Comparison of ENCODE assay signal across 9 mouse cellular contexts in the genomic region with DNA sequence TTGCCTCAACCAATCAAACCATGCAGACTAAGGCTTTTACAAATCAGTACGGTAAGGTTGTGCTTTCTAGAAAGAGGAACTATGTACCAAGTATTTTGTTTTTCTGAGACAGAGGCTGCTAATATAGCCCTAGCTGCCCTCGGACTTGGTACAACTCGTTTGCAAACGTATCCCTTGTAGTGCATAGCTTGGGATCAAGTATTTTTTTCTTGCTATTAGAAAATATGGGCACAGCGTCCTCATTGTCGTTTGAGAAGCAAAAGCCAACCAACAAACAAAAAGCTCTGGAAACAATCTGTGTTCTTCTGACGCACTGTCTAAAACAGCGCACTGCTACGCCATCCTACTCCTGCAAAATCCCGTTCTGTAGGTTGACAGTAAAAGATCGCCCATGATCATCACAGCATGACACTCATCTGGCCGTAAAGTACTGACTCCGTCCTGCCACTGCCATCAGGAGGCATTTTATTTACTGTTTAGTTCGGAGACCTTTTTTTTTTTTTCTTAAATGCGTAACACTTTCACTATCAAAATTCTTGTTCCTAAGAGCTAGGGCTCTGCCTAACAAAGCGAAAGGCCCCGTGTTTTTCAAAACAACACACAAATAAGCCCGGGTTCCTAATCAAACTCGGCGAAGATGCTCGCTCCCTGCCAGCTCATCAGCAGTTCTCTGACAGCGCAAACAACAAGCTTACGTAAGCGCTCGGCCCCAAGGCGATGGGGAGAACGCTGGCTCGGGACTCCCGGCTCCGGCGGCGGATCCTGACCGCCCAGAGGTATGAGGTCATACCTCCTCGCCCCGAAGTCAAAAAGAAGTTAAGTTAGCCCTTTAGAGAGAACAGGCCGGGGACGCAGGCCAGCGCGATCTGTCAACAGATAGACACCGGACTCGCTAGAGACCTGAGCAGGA. TPM values are rescaled to one million over a fixed set of nuclear protein-coding genes. Genes with fewer than 3 reads are reported as not detected.
A peak's percentile ranks its signal among the peaks of the same experiment; 100 is the strongest.
DNase-seq lines count a peak whose midpoint lies in the region; ATAC-seq lines count a peak whose summit lies in the region.
"Had no signal": no experiment of that assay in that cellular context is flagged by ENCODE, and none has a peak within 500 bp of the region (broad histone marks: within the 10 kb centered on the region; RNA-seq: fewer than 3 reads in every experiment).

No protein-coding gene starts in this region.

- peak overlapping the region; percentile 97 for H3K27ac ChIP-seq in forebrain, embryonic 10.5 days
- peak overlapping the region; percentile 98 for H3K27ac ChIP-seq in hindbrain, embryonic 10.5 days
- H3K27ac ChIP-seq in macrophage: peak overlapping the region; percentile 96
- H3K27ac ChIP-seq in stomach, embryonic 15.5 days: peak overlapping the region; percentile 95

- no peaks in the 10 kb centered on the region for H3K9me3 ChIP-seq in forebrain, embryonic 10.5 days
- H3K9me3 ChIP-seq in hindbrain, embryonic 10.5 days: no peaks in the 10 kb centered on the region
- H3K9me3 ChIP-seq in stomach, embryonic 15.5 days: no peaks in the 10 kb centered on the region

- peak overlapping the region; percentile 99 for H3K4me2 ChIP-seq in stomach, embryonic 15.5 days

- H3K4me1 ChIP-seq in forebrain, embryonic 10.5 days: peaks cover 37% of the 10 kb centered on the region
- peaks cover 37% of the 10 kb centered on the region for H3K4me1 ChIP-seq in hindbrain, embryonic 10.5 days (replicated peaks)
- H3K4me1 ChIP-seq in stomach, embryonic 15.5 days: peaks cover 27% of the 10 kb centered on the region

- H3K36me3 ChIP-seq in forebrain, embryonic 10.5 days (replicated peaks): peaks cover 59% of the 10 kb centered on the region
- H3K36me3 ChIP-seq in hindbrain, embryonic 10.5 days: peaks cover 60% of the 10 kb centered on the region
- H3K36me3 ChIP-seq in macrophage (ENCODE audit: inconsistent target): peaks cover 20% of the 10 kb centered on the region
- H3K36me3 ChIP-seq in stomach, embryonic 15.5 days: peaks cover 28% of the 10 kb centered on the region

- ATAC-seq in stomach, embryonic 15.5 days (ENCODE audit: insufficient read depth, low FRiP score, low read depth): peak; percentile 12; the same call in 1 of the 2 replicates

- peak overlapping the region; percentile 100 for H3K4me3 ChIP-seq in forebrain, embryonic 10.5 days
- peak overlapping the region; percentile 100 for H3K4me3 ChIP-seq in hindbrain, embryonic 10.5 days
- H3K4me3 ChIP-seq in macrophage (ENCODE audit: inconsistent target): peak overlapping the region; percentile 81
- peak overlapping the region; percentile 100 for H3K4me3 ChIP-seq in stomach, embryonic 15.5 days (replicated peaks)

- H3K9ac ChIP-seq in stomach, embryonic 15.5 days: peak overlapping the region; percentile 96

- no peaks in the 10 kb centered on the region for H3K27me3 ChIP-seq in forebrain, embryonic 10.5 days (ENCODE audit: poor library complexity, severe bottlenecking)
- H3K27me3 ChIP-seq in hindbrain, embryonic 10.5 days (ENCODE audit: insufficient read depth, poor library complexity, severe bottlenecking): no peaks in the 10 kb centered on the region
- H3K27me3 ChIP-seq in stomach, embryonic 15.5 days (replicated peaks): no peaks in the 10 kb centered on the region

- 23% methylated on average over 41 of the region's 41 CpGs for WGBS in forebrain, embryonic 10.5 days
- 21% methylated on average over 41 of the region's 41 CpGs for WGBS in hindbrain, embryonic 10.5 days
- WGBS in macrophage (ENCODE audit: missing documents): 9% methylated on average over 41 of the region's 41 CpGs
- WGBS in stomach, embryonic 15.5 days: 16% methylated on average over 41 of the region's 41 CpGs

- peak; percentile 42 to 46 for DNase-seq in left cerebral cortex, adult 18-20 months (ENCODE audit: low spot score in 2 of 2)
- DNase-seq in left cerebral cortex, adult 8-10 months (ENCODE audit: low spot score in 2 of 2): no peak
- DNase-seq in adrenal gland, adult 8-10 months: peak; percentile 59
- DNase-seq in forebrain, embryonic 10.5 days (ENCODE audit: extremely low spot score, low spot score): no peak
- DNase-seq in hindbrain, embryonic 10.5 days (ENCODE audit: low spot score): peak; percentile 18
- DNase-seq in layer of hippocampus, postnatal 25 days (ENCODE audit: extremely low spot score in 1 of 2, low spot score in 1 of 2): peak; percentile 45 to 53

- H3K79me2 ChIP-seq in macrophage (ENCODE audit: inconsistent target): peaks cover 70% of the 10 kb centered on the region

RNA-seq across cellular contexts. Expression of a gene that starts 0.8 kb away (rescaled TPM):
- 10 to 100 TPM; 36.4 to 37.0 TPM for total RNA-seq in left cerebral cortex, adult 18-20 months (2021)
- total RNA-seq in left cerebral cortex, adult 8-10 months (2022): 10 to 100 TPM; 33.4 to 47.7 (median 40.3) TPM
- 10 to 100 TPM; 25.8 to 44.4 (median 34.9) TPM for total RNA-seq in adrenal gland, adult 8-10 months (2022)
- 18.5 and 20.7 TPM in 2 replicates for polyA plus RNA-seq in forebrain, embryonic 10.5 days (2016; fragmentation: Nextera tagmentation; extraction: Ambion mirVana)
- 15.6 and 16.7 TPM in 2 replicates for polyA plus RNA-seq in hindbrain, embryonic 10.5 days (2016; fragmentation: Nextera tagmentation; extraction: Ambion mirVana)
- 10 to 100 TPM; 26.9 to 32.7 TPM for total RNA-seq in layer of hippocampus, postnatal 25 days (2021)
- total RNA-seq in macrophage (2018; cell fraction: chromatin; rRNA removed): 10 to 100 TPM; 11.8 to 43.9 (median 28.1) TPM
- 10 to 100 TPM; 21.9 to 37.2 (median 29.5) TPM for total RNA-seq in macrophage (2018; cell fraction: cytosol; rRNA removed)
- 10 to 100 TPM; 12.9 to 41.1 (median 23.5) TPM for total RNA-seq in macrophage (2018; cell fraction: nucleus; rRNA removed)
- 32.7 to 38.4 TPM (median 32.8 TPM) in 3 replicates for polyA plus RNA-seq in macrophage (2018)
- polyA plus RNA-seq in stomach, embryonic 15.5 days (2015; fragmentation: Nextera tagmentation; extraction: Ambion mirVana): 18.2 and 18.8 TPM in 2 replicates

RNA-seq across cellular contexts. Expression of a gene that starts 1.0 kb away (rescaled TPM):
- 10 to 100 TPM; 59.3 to 60.8 TPM for total RNA-seq in left cerebral cortex, adult 18-20 months (2021)
- 10 to 100 TPM; 44.0 to 64.1 (median 57.8) TPM for total RNA-seq in left cerebral cortex, adult 8-10 months (2022)
- total RNA-seq in adrenal gland, adult 8-10 months (2022): 100 to 1,000 TPM; 107 to 133 (median 132) TPM
- polyA plus RNA-seq in forebrain, embryonic 10.5 days (2016; fragmentation: Nextera tagmentation; extraction: Ambion mirVana): 70.9 and 77.6 TPM in 2 replicates
- 72.3 and 78.8 TPM in 2 replicates for polyA plus RNA-seq in hindbrain, embryonic 10.5 days (2016; fragmentation: Nextera tagmentation; extraction: Ambion mirVana)
- total RNA-seq in layer of hippocampus, postnatal 25 days (2021): 10 to 100 TPM; 68.7 to 71.0 TPM
- total RNA-seq in macrophage (2018; cell fraction: chromatin; rRNA removed): 100 to 1,000 TPM in 5 of 26 experiments, 10 to 100 TPM in 21; 33.3 to 123 (median 88.2) TPM
- total RNA-seq in macrophage (2018; cell fraction: cytosol; rRNA removed): 10 to 100 TPM; 10.4 to 88.0 (median 30.0) TPM
- 10 to 100 TPM; 24.3 to 82.5 (median 37.8) TPM for total RNA-seq in macrophage (2018; cell fraction: nucleus; rRNA removed)
- 43.7 to 208 TPM (median 85.6 TPM) in 3 replicates for polyA plus RNA-seq in macrophage (2018)
- polyA plus RNA-seq in stomach, embryonic 15.5 days (2015; fragmentation: Nextera tagmentation; extraction: Ambion mirVana): 98.6 and 101 TPM in 2 replicates

RNA-seq across cellular contexts. Expression of a gene that starts 1.1 kb away (rescaled TPM):
- total RNA-seq in left cerebral cortex, adult 18-20 months (2021): 10 to 100 TPM; 18.5 to 18.9 TPM
- total RNA-seq in left cerebral cortex, adult 8-10 months (2022): 10 to 100 TPM; 16.9 to 19.6 (median 19.2) TPM
- total RNA-seq in adrenal gland, adult 8-10 months (2022): 10 to 100 TPM; 16.2 to 18.6 (median 17.9) TPM
- polyA plus RNA-seq in forebrain, embryonic 10.5 days (2016; fragmentation: Nextera tagmentation; extraction: Ambion mirVana): 5.2 and 6.4 TPM in 2 replicates
- polyA plus RNA-seq in hindbrain, embryonic 10.5 days (2016; fragmentation: Nextera tagmentation; extraction: Ambion mirVana): 7.0 and 7.6 TPM in 2 replicates
- 10 to 100 TPM; 17.1 to 17.7 TPM for total RNA-seq in layer of hippocampus, postnatal 25 days (2021)
- 1 to 10 TPM; 1.6 to 9.7 (median 4.7) TPM for total RNA-seq in macrophage (2018; cell fraction: chromatin; rRNA removed)
- total RNA-seq in macrophage (2018; cell fraction: cytosol; rRNA removed): 10 to 100 TPM in 1 of 26 experiments, 1 to 10 TPM in 25; 3.8 to 10.0 (median 6.8) TPM
- 10 to 100 TPM in 4 of 26 experiments, 1 to 10 TPM in 22; 2.7 to 13.4 (median 6.3) TPM for total RNA-seq in macrophage (2018; cell fraction: nucleus; rRNA removed)
- 4.4 to 5.9 TPM (median 5.8 TPM) in 3 replicates for polyA plus RNA-seq in macrophage (2018)
- 7.1 and 8.1 TPM in 2 replicates for polyA plus RNA-seq in stomach, embryonic 15.5 days (2015; fragmentation: Nextera tagmentation; extraction: Ambion mirVana)

RNA-seq across cellular contexts. Expression of a gene that starts 22.5 kb away (rescaled TPM):
- 10 to 100 TPM; 73.0 to 78.9 TPM for total RNA-seq in left cerebral cortex, adult 18-20 months (2021)
- 10 to 100 TPM; 65.9 to 78.9 (median 72.1) TPM for total RNA-seq in left cerebral cortex, adult 8-10 months (2022)
- total RNA-seq in adrenal gland, adult 8-10 months (2022): 10 to 100 TPM; 49.1 to 73.9 (median 56.2) TPM
- 2.4 and 3.7 TPM in 2 replicates for polyA plus RNA-seq in forebrain, embryonic 10.5 days (2016; fragmentation: Nextera tagmentation; extraction: Ambion mirVana)
- polyA plus RNA-seq in hindbrain, embryonic 10.5 days (2016; fragmentation: Nextera tagmentation; extraction: Ambion mirVana): 2.3 and 2.7 TPM in 2 replicates
- total RNA-seq in layer of hippocampus, postnatal 25 days (2021): 100 to 1,000 TPM in 1 of 2 experiments, 10 to 100 TPM in 1; 78.3 to 102 TPM
- total RNA-seq in macrophage (2018; cell fraction: chromatin; rRNA removed): 10 to 100 TPM; 47.2 to 91.0 (median 71.6) TPM
- total RNA-seq in macrophage (2018; cell fraction: cytosol; rRNA removed): 10 to 100 TPM in 25 of 26 experiments, 1 to 10 TPM in 1; 9.1 to 30.8 (median 16.7) TPM
- 10 to 100 TPM; 48.5 to 79.2 (median 61.0) TPM for total RNA-seq in macrophage (2018; cell fraction: nucleus; rRNA removed)
- 4.2 to 6.7 TPM (median 4.5 TPM) in 3 replicates for polyA plus RNA-seq in macrophage (2018)
- 10.2 and 10.5 TPM in 2 replicates for polyA plus RNA-seq in stomach, embryonic 15.5 days (2015; fragmentation: Nextera tagmentation; extraction: Ambion mirVana)

RNA-seq across cellular contexts. Expression of a gene that starts 52.2 kb away (rescaled TPM):
- 10 to 100 TPM; 34.5 to 40.8 TPM for total RNA-seq in left cerebral cortex, adult 18-20 months (2021)
- 10 to 100 TPM; 20.9 to 27.9 (median 26.2) TPM for total RNA-seq in left cerebral cortex, adult 8-10 months (2022)
- total RNA-seq in adrenal gland, adult 8-10 months (2022): under 1 TPM in 1 of 4 experiments, not detected in 3; 0.08 TPM
- polyA plus RNA-seq in forebrain, embryonic 10.5 days (2016; fragmentation: Nextera tagmentation; extraction: Ambion mirVana): 2.6 and 2.7 TPM in 2 replicates
- 2.2 and 3.2 TPM in 2 replicates for polyA plus RNA-seq in hindbrain, embryonic 10.5 days (2016; fragmentation: Nextera tagmentation; extraction: Ambion mirVana)
- 10 to 100 TPM; 38.0 to 38.6 TPM for total RNA-seq in layer of hippocampus, postnatal 25 days (2021)
- total RNA-seq in macrophage (2018; cell fraction: chromatin; rRNA removed): not detected
- total RNA-seq in macrophage (2018; cell fraction: cytosol; rRNA removed): not detected
- not detected for total RNA-seq in macrophage (2018; cell fraction: nucleus; rRNA removed)
- polyA plus RNA-seq in macrophage (2018): not detected in 3 replicates
- polyA plus RNA-seq in stomach, embryonic 15.5 days (2015; fragmentation: Nextera tagmentation; extraction: Ambion mirVana): 6.4 and 6.9 TPM in 2 replicates
- total RNA-seq: neutrophil, adult 5-6 weeks had no signal

Comparison
In these comparisons a context has a peak if more than half of its experiments do, and no peak if none do; other contexts are left out.
1. DNase-seq: peak in left cerebral cortex, adult 18-20 months (2 of 2), adrenal gland, adult 8-10 months (single experiment), hindbrain, embryonic 10.5 days (single experiment) and layer of hippocampus, postnatal 25 days (2 of 2); none in left cerebral cortex, adult 8-10 months (0 of 2) and forebrain, embryonic 10.5 days (single experiment).
2. Peak in every context shown above with its lines, with median percentiles within 50 percentile points of each other: H3K27ac ChIP-seq and H3K4me3 ChIP-seq.